Mouse (Mus musculus): ENCODE results near the gene Cysrt1. TPM values are rescaled to one million over a fixed set of nuclear protein-coding genes. Genes with fewer than 3 reads are reported as not detected.
"Not testable (repeated sequence)": the region's sequence is repeated elsewhere in the genome, so short reads cannot be mapped to it uniquely, and the experiment has no call there.

The Cysrt1 gene
- polyA plus RNA-seq, 1 experiment from 2014 or later = 0.22 TPM

DNA sequence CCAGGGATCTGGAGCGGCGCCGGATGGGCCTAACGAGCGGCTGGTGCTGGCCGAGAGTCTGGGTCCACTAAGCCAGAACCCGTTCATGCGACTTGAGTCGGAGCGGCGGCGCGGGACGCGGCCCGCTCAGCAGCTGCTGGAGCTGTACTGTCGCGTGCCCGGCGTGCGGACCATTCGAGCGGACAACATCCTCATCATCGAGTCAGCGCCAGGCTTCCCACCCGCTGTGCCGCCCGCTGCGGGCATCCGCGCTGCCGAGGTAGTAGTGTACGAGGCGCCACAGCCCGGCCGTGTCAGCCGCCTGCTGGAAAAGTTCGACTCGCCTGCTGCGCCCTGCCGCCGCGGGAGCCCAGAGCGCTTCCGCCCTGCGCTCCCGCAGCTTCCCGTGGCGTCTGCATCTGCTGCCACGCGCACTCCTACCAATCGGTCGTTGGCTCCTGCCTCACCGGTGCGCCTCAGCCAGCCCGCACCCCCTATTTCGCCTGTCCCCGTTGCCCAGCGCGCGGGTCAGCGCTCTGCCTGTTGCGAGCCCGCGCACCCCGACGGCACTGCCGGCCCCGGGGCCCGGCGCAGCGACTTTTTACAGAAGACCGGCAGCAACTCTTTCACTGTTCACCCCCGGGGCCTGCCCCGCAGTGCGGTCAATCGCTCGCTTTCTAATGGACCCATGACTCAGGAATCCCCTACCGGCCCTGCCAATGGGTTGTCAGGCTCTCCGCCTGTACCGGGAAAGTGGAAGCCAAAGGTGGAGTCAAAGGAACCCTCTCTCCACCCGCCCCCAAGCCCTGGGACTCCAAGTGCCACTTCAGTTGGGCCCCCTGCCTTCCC is 20.8 kb upstream of the Cysrt1 start:
- Histone ChIP-seq H3K4me3 (peak overlapping the region; percentile 81), H3K36me3 (no peaks in the 10 kb centered on the region), H3K9ac (peak overlapping the region; percentile 81), H3K27ac (replicated peaks) (peak overlapping the region; percentile 87), H3K4me1 (replicated peaks) (peaks cover 54% of the 10 kb centered on the region), H3K9me3 (no peaks in the 10 kb centered on the region), H3K27me3 (peaks cover 13% of the 10 kb centered on the region), H3K4me2 (peak overlapping the region; percentile 94)
- ATAC-seq (ENCODE audit: low read depth) = peak; percentile 28
- WGBS = under 1% methylated on average over 82 of the region's 82 CpGs

DNA sequence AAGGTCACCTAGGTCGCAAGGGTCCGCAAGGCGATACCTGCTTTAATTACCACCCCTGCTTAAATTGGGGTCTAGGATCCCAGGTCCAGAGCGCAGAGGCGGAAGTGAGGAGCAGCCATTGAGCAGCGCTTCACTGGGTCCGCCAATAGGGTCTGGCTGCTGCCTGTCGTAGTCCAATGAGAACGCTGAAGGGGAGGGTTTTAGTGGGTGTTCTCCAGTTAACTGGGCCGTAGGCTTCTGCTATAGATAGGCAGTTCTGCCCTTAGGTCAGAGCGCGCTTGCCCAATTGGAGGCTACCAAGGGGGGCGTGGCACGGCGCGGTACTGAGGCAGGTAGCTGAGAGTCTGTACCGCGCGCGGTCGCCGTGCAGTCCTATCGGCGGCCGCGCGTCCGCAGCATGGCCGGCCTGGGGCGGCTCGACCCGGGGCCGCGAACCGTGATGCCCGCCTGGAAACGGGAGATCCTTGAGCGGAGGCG is 20.1 kb upstream of the Cysrt1 start, which contains the start of gene Tprn:
Tprn (plus strand) TSS at position 328 of the 477 bp plus-strand sequence.
- H3K27me3 ChIP-seq = peaks cover 13% of the 10 kb centered on the region
- no peaks in the 10 kb centered on the region for H3K9me3 ChIP-seq
- H3K27ac ChIP-seq (replicated peaks) = peak within 1 kb of the TSS; percentile 87
- H3K9ac ChIP-seq = peak within 1 kb of the TSS; percentile 81
- peaks cover 48% of the 10 kb centered on the region for H3K4me1 ChIP-seq (replicated peaks)
- H3K4me2 ChIP-seq = peak within 1 kb of the TSS; percentile 94
- peak; percentile 98 for ATAC-seq (ENCODE audit: low read depth)
- H3K36me3 ChIP-seq = no peaks in the 10 kb centered on the region
- peak within 1 kb of the TSS; percentile 81 for H3K4me3 ChIP-seq
- WGBS = 1% methylated on average over 39 of the region's 39 CpGs

DNA sequence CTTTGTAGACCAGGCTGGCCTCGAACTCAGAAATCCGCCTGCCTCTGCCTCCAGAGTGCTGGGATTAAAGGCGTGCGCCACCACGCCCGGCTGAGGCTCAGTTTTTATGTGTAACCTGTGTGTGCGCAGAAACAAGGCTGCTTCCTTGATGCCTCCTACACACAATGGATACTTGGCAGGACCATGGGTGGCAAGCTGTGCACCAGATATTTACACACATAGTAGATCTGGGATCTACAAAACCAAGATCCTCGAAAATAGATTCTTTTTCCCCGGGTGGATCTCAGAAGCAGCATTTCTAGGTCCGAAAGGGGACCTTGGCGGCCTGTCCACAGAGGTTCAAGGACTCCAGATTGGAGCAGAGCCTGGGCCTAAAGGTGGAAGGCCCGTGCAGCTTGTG is 19.6 kb upstream of the Cysrt1 start:
- Histone ChIP-seq H3K27ac (replicated peaks) (peak overlapping the region; percentile 68), H3K4me1 (replicated peaks) (peaks cover 47% of the 10 kb centered on the region), H3K9me3 (no peaks in the 10 kb centered on the region), H3K4me3 (peak overlapping the region; percentile 81), H3K36me3 (no peaks in the 10 kb centered on the region), H3K9ac (peak overlapping the region; percentile 62), H3K27me3 (peaks cover 13% of the 10 kb centered on the region), H3K4me2 (peak overlapping the region; percentile 94)
- WGBS = 57% methylated on average over 12 of the region's 12 CpGs
- peak; percentile 2; the same call in 1 of the 2 replicates for ATAC-seq (ENCODE audit: low read depth)

DNA sequence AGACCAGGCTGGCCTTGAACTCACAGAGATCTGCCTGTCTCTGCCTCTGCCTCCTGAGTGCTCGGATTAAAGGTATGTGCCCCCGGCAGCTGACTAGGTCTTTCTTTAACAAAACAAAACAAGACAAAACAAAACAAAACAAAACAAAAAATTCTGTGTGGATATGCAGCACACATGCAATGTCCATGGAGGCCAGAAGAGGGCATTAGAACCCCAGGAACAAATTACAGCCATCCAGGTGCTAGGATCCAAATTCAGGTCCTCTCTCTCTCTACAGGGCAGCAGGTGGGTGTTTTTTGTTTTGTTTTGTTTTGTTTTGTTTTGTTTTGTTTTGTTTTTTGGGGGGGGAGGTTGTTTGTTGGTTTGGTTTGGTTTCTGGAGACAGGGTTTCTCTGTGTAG is 16.6 kb upstream of the Cysrt1 start:
- Histone ChIP-seq H3K36me3 (no peaks in the 10 kb centered on the region), H3K27ac (replicated peaks) (no peak overlapping the region), H3K27me3 (peaks cover 5% of the 10 kb centered on the region), H3K9ac (no peak overlapping the region), H3K9me3 (no peaks in the 10 kb centered on the region), H3K4me2 (no peak overlapping the region), H3K4me1 (replicated peaks) (peaks cover 38% of the 10 kb centered on the region), H3K4me3 (no peak overlapping the region)
- ATAC-seq (ENCODE audit: low read depth) = no peak
- WGBS = 54% methylated on average over 2 of the region's 2 CpGs

DNA sequence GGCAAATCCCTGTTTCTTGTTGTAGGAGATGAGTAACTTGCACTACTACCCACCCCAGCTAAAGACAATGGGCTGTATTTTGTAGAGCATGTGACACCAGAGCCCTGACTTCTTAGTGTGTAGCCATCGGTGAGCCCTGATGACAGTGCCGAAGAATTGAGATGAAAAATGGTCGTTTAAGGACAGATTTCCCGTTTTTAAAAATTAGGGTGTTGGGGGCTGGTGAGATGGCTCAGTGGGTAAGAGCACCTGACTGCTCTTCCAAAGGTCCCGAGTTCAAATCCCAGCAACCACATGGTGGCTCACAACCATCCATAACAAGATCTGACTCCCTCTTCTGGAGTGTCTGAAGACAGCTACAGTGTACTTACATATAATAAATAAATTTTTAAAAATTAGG is 15.0 kb upstream of the Cysrt1 start:
- not testable (repeated sequence) for ATAC-seq (ENCODE audit: low read depth); H3K27ac ChIP-seq (replicated peaks); H3K27me3 ChIP-seq; H3K4me2 ChIP-seq; H3K9ac ChIP-seq; H3K9me3 ChIP-seq; H3K4me3 ChIP-seq
- 91% methylated on average over 5 of the region's 5 CpGs for WGBS
- H3K36me3 ChIP-seq = peaks cover 12% of the 10 kb centered on the region; the same call in 1 of the 2 replicates
- H3K4me1 ChIP-seq (replicated peaks) = peaks cover 29% of the 10 kb centered on the region

DNA sequence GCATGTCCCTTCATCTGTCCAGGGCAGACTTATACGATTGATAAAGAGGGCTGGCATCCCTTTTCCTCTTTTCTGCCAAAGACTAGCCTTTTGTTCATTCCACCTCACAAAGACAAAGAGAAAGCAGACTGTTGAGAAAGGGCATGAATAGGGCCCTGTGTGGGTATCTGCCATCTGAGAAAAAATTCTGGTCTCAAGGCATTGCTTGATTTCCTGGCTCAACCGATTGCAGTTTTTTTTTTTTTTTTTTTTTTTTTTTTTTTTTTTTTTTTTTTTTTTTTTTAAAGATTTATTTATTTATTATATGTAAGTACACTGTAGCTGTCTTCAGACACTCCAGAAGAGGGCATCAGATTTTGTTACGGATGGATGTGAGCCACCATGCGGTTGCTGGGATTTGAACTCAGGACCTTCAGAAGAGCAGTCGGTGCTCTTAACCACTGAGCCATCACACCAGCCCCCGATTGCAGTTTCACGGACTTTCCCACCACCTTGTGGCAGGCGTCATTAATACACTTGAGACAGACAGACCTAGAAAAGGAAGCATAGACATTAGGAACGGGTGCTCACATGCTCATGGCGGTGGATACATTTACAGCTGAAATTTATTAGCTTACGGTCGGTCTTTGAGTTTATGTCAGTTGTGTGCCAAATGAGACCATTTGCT is 14.3 kb upstream of the Cysrt1 start:
- 59% methylated on average over 12 of the region's 12 CpGs for WGBS
- peak overlapping the region; percentile 88 for H3K9ac ChIP-seq
- peaks cover 18% of the 10 kb centered on the region for H3K36me3 ChIP-seq
- H3K9me3 ChIP-seq; ATAC-seq (ENCODE audit: low read depth); H3K27me3 ChIP-seq; H3K27ac ChIP-seq (replicated peaks): not testable (repeated sequence)
- peaks cover 25% of the 10 kb centered on the region for H3K4me1 ChIP-seq (replicated peaks)
- H3K4me3 ChIP-seq = peak overlapping the region; percentile 79
- peak overlapping the region; percentile 100 for H3K4me2 ChIP-seq

DNA sequence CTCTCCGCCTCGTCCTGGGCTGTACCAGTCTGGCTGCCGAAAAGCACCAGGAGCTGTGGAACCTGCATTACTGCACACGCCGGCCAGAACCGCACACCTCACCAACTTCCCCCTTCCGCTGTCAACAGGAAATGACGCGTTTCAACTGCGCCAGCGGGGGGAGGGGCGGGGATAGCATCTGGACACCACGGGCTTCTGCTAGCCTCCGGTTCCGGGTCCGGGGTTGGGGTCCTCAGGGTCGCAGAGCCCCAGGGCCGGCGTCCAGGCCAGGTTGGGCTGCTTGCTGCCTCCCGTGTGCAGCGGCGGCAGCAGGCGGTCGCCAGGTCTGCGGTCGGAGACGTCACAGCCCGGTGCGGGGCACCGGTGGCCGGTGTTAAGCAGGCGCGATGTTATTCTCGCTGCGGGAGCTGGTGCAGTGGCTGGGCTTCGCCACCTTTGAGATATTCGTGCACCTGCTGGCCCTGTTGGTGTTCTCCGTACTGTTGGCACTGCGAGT is 13.1 kb upstream of the Cysrt1 start, which contains the start of gene Tmem203:
Tmem203 (plus strand) TSS at position 156 of the 496 bp plus-strand sequence.
- whole genome bisulfite sequencing = under 1% methylated on average over 39 of the region's 39 CpGs
- H3K4me3 ChIP-seq = peak within 1 kb of the TSS; percentile 79
- ATAC-seq (ENCODE audit: low read depth) = peak; percentile 87

DNA sequence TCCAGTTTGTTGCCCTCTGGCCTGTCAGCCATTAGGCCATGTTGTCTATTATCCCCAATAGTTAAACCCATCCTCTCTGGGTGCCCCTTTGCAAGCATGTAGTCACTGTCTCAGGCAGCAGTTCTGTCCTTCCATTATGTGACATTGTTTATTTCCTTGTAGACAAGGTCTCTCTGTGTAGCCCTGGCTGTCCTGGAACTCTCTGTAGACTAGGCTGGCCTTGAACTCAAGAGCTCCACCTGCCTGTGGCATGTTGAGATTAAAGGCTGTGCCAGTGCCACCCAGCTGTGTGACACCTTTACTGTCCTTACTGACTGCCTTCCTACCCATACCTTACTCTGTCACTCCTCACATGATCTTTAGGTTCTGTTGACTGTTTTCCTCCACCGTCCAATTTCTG is 10.1 kb upstream of the Cysrt1 start:
- WGBS = 85% methylated on average over 1 of the region's 1 CpGs
- H3K4me3 ChIP-seq = no peak overlapping the region
- no peaks in the 10 kb centered on the region for H3K9me3 ChIP-seq
- ATAC-seq (ENCODE audit: low read depth) = no peak
- peaks cover 59% of the 10 kb centered on the region for H3K36me3 ChIP-seq
- H3K4me2 ChIP-seq = no peak overlapping the region
- no peaks in the 10 kb centered on the region for H3K27me3 ChIP-seq
- no peak overlapping the region for H3K27ac ChIP-seq (replicated peaks)
- H3K4me1 ChIP-seq (replicated peaks) = peaks cover 25% of the 10 kb centered on the region
- H3K9ac ChIP-seq = no peak overlapping the region

More for the DNA sequence above, 13.1 kb upstream of the Cysrt1 start, which contains the start of gene Tmem203:
- Histone ChIP-seq H3K27ac (replicated peaks) (peak within 1 kb of the TSS; percentile 81), H3K36me3 (peaks cover 31% of the 10 kb centered on the region), H3K4me2 (peak within 1 kb of the TSS; percentile 100), H3K9me3 (no peaks in the 10 kb centered on the region), H3K9ac (peak within 1 kb of the TSS; percentile 88), H3K27me3 (no peaks in the 10 kb centered on the region), H3K4me1 (replicated peaks) (peaks cover 25% of the 10 kb centered on the region)

DNA sequence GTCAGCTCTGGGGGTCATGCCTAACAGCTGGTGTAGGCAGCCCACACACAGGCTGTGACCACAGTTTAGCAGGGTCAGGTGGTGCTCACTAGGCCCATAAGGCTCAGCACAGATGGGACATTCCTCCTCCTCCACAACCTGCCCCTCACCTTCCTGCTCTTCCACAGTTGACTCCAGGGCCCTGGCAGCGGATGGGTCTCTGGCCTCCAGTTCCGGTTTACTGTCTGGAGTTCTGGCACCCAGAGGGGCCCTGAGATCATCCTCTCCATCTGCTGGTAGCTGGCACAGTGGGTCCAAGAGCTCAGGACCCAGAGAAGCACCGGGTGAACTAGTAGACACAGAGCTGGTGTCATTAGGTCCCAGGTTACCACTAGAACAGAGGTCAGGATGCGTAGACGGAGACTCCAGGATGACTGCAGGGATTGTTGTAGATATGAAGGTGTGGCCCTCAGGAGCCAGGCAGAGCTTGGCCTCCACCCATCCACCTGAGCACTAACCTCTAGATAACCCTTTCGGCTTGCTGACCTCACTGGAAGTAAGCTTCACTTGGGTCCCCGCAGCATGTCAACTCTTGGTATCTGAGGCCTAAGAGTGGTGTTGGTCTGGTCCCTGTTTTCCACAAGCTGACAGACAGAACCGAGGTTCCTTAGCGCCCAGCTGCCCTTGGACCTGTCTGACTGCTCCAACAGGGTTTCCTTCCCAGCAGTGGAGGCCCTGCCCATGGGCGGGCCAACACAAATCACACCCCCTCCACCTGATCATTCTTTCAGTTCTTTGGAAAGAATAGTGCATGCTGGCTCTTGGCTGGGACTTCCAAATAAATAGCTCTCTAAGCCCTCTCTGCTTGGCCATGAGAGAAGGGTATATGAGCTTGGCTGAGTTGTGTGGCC is 4.2 kb upstream of the Cysrt1 start, which contains the start of gene AL732309.1:
AL732309.1 (minus strand) TSS at position 681 of the 890 bp plus-strand sequence.
- 92% methylated on average over 10 of the region's 10 CpGs for WGBS
- no peak for ATAC-seq (ENCODE audit: low read depth)
- no peak within 1 kb of the TSS for H3K27ac ChIP-seq (replicated peaks)
- H3K9ac ChIP-seq = no peak within 1 kb of the TSS
- H3K4me3 ChIP-seq = no peak within 1 kb of the TSS
- peaks cover 72% of the 10 kb centered on the region for H3K36me3 ChIP-seq
- H3K27me3 ChIP-seq = peaks cover 7% of the 10 kb centered on the region; the same call in 1 of the 2 replicates
- H3K4me1 ChIP-seq (replicated peaks) = peaks cover 21% of the 10 kb centered on the region
- H3K4me2 ChIP-seq = no peak within 1 kb of the TSS
- H3K9me3 ChIP-seq = no peaks in the 10 kb centered on the region

DNA sequence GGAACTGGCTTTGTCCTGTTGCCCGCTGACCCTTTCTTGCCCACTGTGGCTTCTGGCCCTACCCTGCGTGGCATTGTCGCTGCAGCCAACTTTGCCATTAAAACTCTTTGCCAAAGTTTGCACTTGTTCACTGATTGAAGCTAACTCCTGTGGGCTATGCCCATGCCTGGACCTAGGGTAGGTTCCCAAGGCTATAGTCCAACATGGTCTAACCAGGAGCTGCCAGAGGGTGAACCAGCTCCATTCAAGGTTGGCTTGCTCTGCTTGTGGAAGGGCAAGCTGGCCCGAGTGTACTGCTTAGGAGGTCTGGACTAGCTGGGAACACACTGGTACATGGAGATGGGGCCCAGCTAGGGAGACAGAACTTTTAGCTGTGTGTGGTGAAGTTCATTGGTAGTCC is 1.9 kb upstream of the Cysrt1 start:
- Histone ChIP-seq H3K4me1 (replicated peaks) (peaks cover 33% of the 10 kb centered on the region), H3K36me3 (peaks cover 49% of the 10 kb centered on the region), H3K4me2 (no peak overlapping the region), H3K27ac (replicated peaks) (no peak overlapping the region), H3K9me3 (no peaks in the 10 kb centered on the region), H3K9ac (no peak overlapping the region), H3K4me3 (no peak overlapping the region), H3K27me3 (peaks cover 11% of the 10 kb centered on the region; the same call in 1 of the 2 replicates)
- ATAC-seq (ENCODE audit: low read depth) = no peak
- 90% methylated on average over 4 of the region's 4 CpGs for WGBS

DNA sequence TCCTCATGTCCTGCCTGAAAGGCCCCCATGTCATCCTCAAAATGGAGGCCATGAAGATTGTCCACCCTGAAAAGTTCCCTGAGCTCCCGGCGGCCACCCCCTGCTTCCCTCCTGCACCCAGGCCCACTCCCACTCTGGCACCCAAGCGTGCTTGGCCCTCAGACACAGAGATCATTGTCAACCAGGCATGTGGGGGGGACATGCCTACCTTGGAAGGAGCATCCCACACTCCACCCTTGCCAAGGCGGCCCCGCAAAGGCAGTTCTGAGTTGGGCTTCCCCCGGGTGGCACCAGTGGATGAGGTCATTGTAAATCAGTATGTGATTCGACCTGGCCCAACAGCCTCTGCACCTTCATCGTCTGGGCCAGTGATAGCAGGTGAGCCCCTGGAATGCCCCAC is 1.1 kb upstream of the Cysrt1 start:
- Histone ChIP-seq H3K4me3 (peak overlapping the region; percentile 67), H3K4me2 (peak overlapping the region; percentile 85), H3K9ac (peak overlapping the region; percentile 87), H3K27ac (replicated peaks) (no peak overlapping the region), H3K27me3 (peaks cover 11% of the 10 kb centered on the region; the same call in 1 of the 2 replicates), H3K36me3 (peaks cover 41% of the 10 kb centered on the region), H3K9me3 (no peaks in the 10 kb centered on the region), H3K4me1 (replicated peaks) (peaks cover 33% of the 10 kb centered on the region)
- ATAC-seq (ENCODE audit: low read depth) = no peak
- 77% methylated on average over 8 of the region's 8 CpGs for WGBS
